Comparison of ENCODE assay signal across 15 mouse cellular contexts in the genomic region with DNA sequence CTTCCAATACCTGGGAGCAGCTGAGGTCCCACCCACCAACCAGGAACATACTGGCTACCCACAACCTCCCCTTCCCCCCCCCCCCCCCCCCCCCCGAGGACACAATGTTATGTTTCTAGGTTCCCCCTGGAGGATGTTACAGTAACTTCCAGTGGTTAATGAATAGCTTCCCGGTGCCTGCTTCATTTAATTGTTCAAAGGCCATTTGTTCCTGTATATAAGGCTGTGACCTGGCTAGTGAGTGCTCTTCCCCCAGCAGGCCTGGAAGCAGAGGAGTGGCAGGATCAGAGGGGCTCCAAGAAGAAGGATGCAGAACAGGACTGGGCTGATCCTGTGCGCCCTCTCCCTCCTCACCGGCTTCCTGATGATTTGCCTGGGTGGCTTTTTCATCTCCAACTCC. TPM values are rescaled to one million over a fixed set of nuclear protein-coding genes. Genes with fewer than 3 reads are reported as not detected.
DNase-seq lines count a peak whose midpoint lies in the region; ATAC-seq and TF ChIP-seq lines count a peak whose summit lies in the region.
"Had no signal": no experiment of that assay in that cellular context is flagged by ENCODE, and none has a peak within 500 bp of the region (broad histone marks: within the 10 kb centered on the region; RNA-seq: fewer than 3 reads in every experiment).

A gene (plus strand): TSS at position 247 of the 400 bp plus-strand sequence.

- no peaks in the 10 kb centered on the region for H3K36me3 ChIP-seq in heart, postnatal 0 days (replicated peaks; ENCODE audit: control insufficient read depth, insufficient read depth, low read length)
- no peaks in the 10 kb centered on the region for H3K36me3 ChIP-seq in embryonic facial prominence, embryonic 10.5 days (replicated peaks)
- no peaks in the 10 kb centered on the region for H3K36me3 ChIP-seq in lung, embryonic 16.5 days (ENCODE audit: control insufficient read depth, insufficient read depth, low read length)
- no peaks in the 10 kb centered on the region for H3K36me3 ChIP-seq in midbrain, embryonic 15.5 days (replicated peaks)
- H3K36me3 ChIP-seq: limb, embryonic 10.5 days had no signal

- no peak; the same call in 1 of the 2 replicates for ATAC-seq in heart, postnatal 0 days (ENCODE audit: insufficient read depth, low read depth)
- ATAC-seq in lung, embryonic 16.5 days (ENCODE audit: low read depth): peak; percentile 59
- ATAC-seq in midbrain, embryonic 15.5 days (replicated peaks): no peak
- ATAC-seq: liver, postnatal 0 days; Patski had no signal

- H3K4me2 ChIP-seq in heart, postnatal 0 days (ENCODE audit: low read depth, low read length): peak within 1 kb of the TSS; percentile 38
- H3K4me2 ChIP-seq in lung, embryonic 16.5 days (ENCODE audit: low read depth, low read length): peak within 1 kb of the TSS; percentile 37
- H3K4me2 ChIP-seq in midbrain, embryonic 15.5 days: no peak within 1 kb of the TSS

- no peak for TF ChIP-seq CTCF in heart, postnatal 0 days (IDR thresholded peaks at IDR 0.05; ENCODE audit: low read depth)

- DNase-seq in heart, postnatal 0 days (ENCODE audit: low spot score): no peak
- DNase-seq in heart, postnatal 36 days: no peak
- DNase-seq in embryonic facial prominence, embryonic 10.5 days (ENCODE audit: low spot score): no peak
- DNase-seq in kidney, adult 8-10 months: peak; percentile 75 to 80
- no peak for DNase-seq in thymus, postnatal 10 days (ENCODE audit: low spot score in 2 of 2)
- no peak for DNase-seq in layer of hippocampus, adult 18-20 months (ENCODE audit: low spot score in 2 of 2)
- DNase-seq: adrenal gland, postnatal 10 days; cerebellum, adult 11 months; gastrocnemius, postnatal 14 days; liver, postnatal 0 days; thymus, adult 18-20 months had no signal

- H3K27ac ChIP-seq in heart, postnatal 0 days (ENCODE audit: low read depth): peak within 1 kb of the TSS; percentile 27
- H3K27ac ChIP-seq in embryonic facial prominence, embryonic 10.5 days (replicated peaks): 0 out of 2 replicates have a peak within 1 kb of the TSS, but pooled peaks have one; percentile 1
- H3K27ac ChIP-seq in lung, embryonic 16.5 days (ENCODE audit: low read length): peak within 1 kb of the TSS; percentile 79
- no peak within 1 kb of the TSS for H3K27ac ChIP-seq in midbrain, embryonic 15.5 days

- no peak within 1 kb of the TSS for H3K4me3 ChIP-seq in heart, postnatal 0 days (ENCODE audit: low read depth, low read length)
- H3K4me3 ChIP-seq in embryonic facial prominence, embryonic 10.5 days: no peak within 1 kb of the TSS
- peak within 1 kb of the TSS; percentile 3; the same call in 1 of the 2 replicates for H3K4me3 ChIP-seq in lung, embryonic 16.5 days (ENCODE audit: low read length)
- H3K4me3 ChIP-seq in midbrain, embryonic 15.5 days: no peak within 1 kb of the TSS
- H3K4me3 ChIP-seq: limb, embryonic 10.5 days had no signal

- H3K9me3 ChIP-seq in heart, postnatal 0 days (replicated peaks; ENCODE audit: control insufficient read depth, low read length): no peaks in the 10 kb centered on the region
- H3K9me3 ChIP-seq in embryonic facial prominence, embryonic 10.5 days: no peaks in the 10 kb centered on the region
- no peaks in the 10 kb centered on the region for H3K9me3 ChIP-seq in lung, embryonic 16.5 days (ENCODE audit: control insufficient read depth, low read length)
- no peaks in the 10 kb centered on the region for H3K9me3 ChIP-seq in midbrain, embryonic 15.5 days

- no peak within 1 kb of the TSS for H3K9ac ChIP-seq in heart, postnatal 0 days (replicated peaks; ENCODE audit: low read depth, low read length)
- 0 out of 2 replicates have a peak within 1 kb of the TSS, but pooled peaks have one; percentile 8 for H3K9ac ChIP-seq in lung, embryonic 16.5 days (ENCODE audit: low read length)
- no peak within 1 kb of the TSS for H3K9ac ChIP-seq in midbrain, embryonic 15.5 days
- H3K9ac ChIP-seq: liver, postnatal 0 days had no signal

- 63% methylated on average over 4 of the region's 4 CpGs for WGBS in heart, postnatal 0 days
- WGBS in embryonic facial prominence, embryonic 10.5 days: 65% methylated on average over 4 of the region's 4 CpGs
- 48% methylated on average over 3 of the region's 4 CpGs for WGBS in lung, embryonic 16.5 days
- WGBS in midbrain, embryonic 15.5 days: 78% methylated on average over 3 of the region's 4 CpGs

- H3K27me3 ChIP-seq in heart, postnatal 0 days (ENCODE audit: control insufficient read depth, insufficient read depth, low read length): no peaks in the 10 kb centered on the region
- H3K27me3 ChIP-seq in embryonic facial prominence, embryonic 10.5 days (replicated peaks; ENCODE audit: low read depth, poor library complexity, severe bottlenecking): no peaks in the 10 kb centered on the region
- H3K27me3 ChIP-seq in lung, embryonic 16.5 days (ENCODE audit: control insufficient read depth, insufficient read depth, low read depth, low read length): no peaks in the 10 kb centered on the region
- H3K27me3 ChIP-seq in midbrain, embryonic 15.5 days (replicated peaks): no peaks in the 10 kb centered on the region
- H3K27me3 ChIP-seq: Patski had no signal

- H3K4me1 ChIP-seq in heart, postnatal 0 days (ENCODE audit: control insufficient read depth, insufficient read depth): peaks cover 22% of the 10 kb centered on the region
- H3K4me1 ChIP-seq in embryonic facial prominence, embryonic 10.5 days: peaks cover 14% of the 10 kb centered on the region
- H3K4me1 ChIP-seq in lung, embryonic 16.5 days (replicated peaks; ENCODE audit: control insufficient read depth, insufficient read depth, low read length): peaks cover 12% of the 10 kb centered on the region; the same call in 1 of the 2 replicates
- no peaks in the 10 kb centered on the region for H3K4me1 ChIP-seq in midbrain, embryonic 15.5 days

- intact Hi-C loops in heart, postnatal 36 days (cut with DNase I): no loop called here

- TF ChIP-seq EP300 in heart, postnatal 0 days (IDR thresholded peaks at IDR 0.05; ENCODE audit: low read depth): no peak

RNA-seq across cellular contexts. Expression of the gene that starts here (rescaled TPM):
- 0.08 and 0.46 TPM in 2 replicates for total RNA-seq in heart, postnatal 0 days (2014; rRNA removed; ENCODE audit: low replicate concordance)
- 2.8 and 3.2 TPM in 2 replicates for polyA plus RNA-seq in heart, postnatal 0 days (2015; fragmentation: Nextera tagmentation; extraction: Ambion mirVana)
- under 1 TPM in 1 of 2 experiments, not detected in 1; 0.08 TPM for total RNA-seq in heart, postnatal 36 days (2021)
- polyA plus RNA-seq in embryonic facial prominence, embryonic 10.5 days (2016; fragmentation: Nextera tagmentation; extraction: Ambion mirVana): 0.19 and 0.26 TPM in 2 replicates
- 3.3 and 3.6 TPM in 2 replicates for polyA plus RNA-seq in lung, embryonic 16.5 days (2015; fragmentation: Nextera tagmentation; extraction: Ambion mirVana)
- total RNA-seq in layer of hippocampus, adult 18-20 months (2021): under 1 TPM; 0.10 to 0.36 TPM
- 1.6 and 1.7 TPM in 2 replicates for polyA plus RNA-seq in midbrain, embryonic 15.5 days (2015; fragmentation: Nextera tagmentation; extraction: Ambion mirVana)

Comparison
In these comparisons a context has a peak if more than half of its experiments do, and no peak if none do; other contexts are left out.
1. DNase-seq: peak in kidney, adult 8-10 months (2 of 2); none in heart, postnatal 0 days (single experiment), heart, postnatal 36 days (0 of 2), embryonic facial prominence, embryonic 10.5 days (single experiment), thymus, postnatal 10 days (0 of 2) and layer of hippocampus, adult 18-20 months (0 of 2).